Mouse (Mus musculus) CD4-positive, CD25-positive, alpha-beta regulatory T cell, adult 2 months (primary cell): ENCODE measurements at regions not wholly inside any gene's neighbourhood (a gene's known extent, or its start where the extent isn't known, plus 50 kb on each side); places are given as distances from the start of the nearest gene placed in this dataset.
"Not testable (repeated sequence)": the region's sequence is repeated elsewhere in the genome, so short reads cannot be mapped to it uniquely, and the experiment has no call there.

ENCODE experiments used
- DNase-seq: peaks from one replicate; pipeline ENCODE4 v3.0.0-alpha.2; 2012; ENCODE audit warnings: low read depth, low spot score

DNA sequence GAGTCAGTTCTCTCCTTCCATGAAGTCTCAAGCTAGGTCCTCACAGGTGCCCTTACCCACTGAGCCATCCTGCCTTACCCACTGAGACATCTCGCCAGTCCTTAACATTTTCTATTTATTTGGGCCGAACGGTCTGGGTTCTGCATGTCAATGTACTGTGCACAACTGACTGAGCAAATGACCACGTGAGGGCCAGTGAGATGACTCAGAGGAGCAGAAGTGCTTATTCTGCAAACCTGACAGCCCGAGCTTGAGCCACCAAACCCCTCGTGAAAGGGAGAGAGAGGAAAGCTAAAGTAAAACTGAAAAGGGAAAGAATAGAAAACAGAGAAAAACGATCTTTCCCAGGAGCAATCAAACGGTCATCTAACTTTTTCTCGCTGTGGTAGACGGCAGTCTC lies 52.2 kb upstream of the Nmd3 start:
- no peak for DNase-seq

DNA sequence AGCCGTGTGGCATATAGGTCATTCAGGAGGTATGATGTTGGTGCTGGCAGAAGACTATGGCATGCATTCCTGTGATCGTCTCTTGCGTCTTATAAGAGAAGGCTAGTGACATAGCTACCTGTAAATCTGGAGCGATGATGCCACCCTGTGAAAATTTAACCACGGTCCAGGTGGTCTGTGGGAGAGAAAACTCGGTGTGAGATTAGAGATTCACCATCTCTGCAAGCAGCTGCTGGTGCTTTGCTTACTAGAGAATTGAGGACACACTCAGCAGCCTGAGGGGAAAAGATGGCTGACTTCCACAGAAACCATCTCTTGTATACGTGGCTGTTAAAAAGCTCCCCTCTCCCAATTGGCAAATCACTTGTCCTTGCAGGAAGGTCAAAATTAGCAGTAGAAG lies 54.0 kb upstream of the Nmd3 start:
- no peak for DNase-seq

DNA sequence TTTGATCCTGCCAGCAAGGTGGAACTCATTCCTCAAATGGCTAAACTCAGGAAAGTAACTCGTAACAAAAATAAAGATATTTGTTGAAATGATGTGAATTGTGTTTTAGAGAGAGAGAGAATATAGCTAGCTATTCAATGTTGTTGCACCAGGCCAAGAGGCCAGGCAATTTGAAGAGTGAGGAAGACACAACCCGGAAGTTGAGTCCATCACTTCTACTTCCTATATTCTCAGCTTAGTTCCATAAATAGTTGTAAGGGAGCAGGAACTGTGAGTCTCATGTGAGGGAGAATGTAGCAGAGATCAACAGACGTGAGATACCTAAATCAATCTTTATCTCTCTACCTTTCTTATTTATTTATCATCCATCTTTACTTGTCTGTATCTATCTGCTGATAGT lies 54.4 kb upstream of the Nmd3 start:
- no peak for DNase-seq

DNA sequence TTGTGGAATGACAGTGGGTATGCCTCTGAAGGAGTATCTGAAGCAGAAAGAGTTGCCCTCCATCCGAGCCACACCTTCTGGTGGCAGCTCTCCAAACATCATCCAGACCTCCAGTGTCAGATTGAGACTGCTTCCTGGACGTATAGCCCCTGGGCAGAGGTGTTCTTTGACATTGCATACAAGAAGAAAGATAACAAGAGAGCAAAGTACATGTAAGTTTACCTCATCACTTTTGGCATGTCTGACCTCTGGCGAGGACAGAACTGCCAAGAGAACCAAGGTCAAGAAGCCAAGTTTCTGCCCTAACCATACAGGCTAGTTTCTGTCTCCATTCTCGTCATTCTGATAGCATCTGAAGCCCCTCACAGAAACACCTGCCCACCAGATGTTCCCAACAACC lies 57.5 kb upstream of the Nmd3 start:
- DNase-seq = no peak

DNA sequence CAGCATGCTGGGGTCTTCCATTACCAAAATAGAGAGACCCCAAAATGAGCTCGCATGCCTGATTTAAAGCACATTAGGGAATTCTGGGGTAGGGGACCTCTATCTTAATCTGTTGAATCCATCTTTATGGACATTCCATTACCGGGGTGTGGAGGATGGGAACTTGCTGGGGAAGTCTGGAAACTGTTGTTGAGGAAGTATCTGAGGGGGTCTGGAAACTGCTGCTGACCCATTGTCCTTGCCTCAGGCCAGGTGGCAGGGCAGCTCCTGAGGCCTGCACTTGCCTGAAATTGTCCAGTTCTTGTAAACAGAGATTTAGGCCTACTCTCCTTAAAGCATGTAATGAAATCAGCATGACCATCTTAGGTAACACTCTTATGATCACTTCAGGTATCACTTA lies 59.4 kb upstream of the B3galnt1 start:
- DNase-seq = no peak

DNA sequence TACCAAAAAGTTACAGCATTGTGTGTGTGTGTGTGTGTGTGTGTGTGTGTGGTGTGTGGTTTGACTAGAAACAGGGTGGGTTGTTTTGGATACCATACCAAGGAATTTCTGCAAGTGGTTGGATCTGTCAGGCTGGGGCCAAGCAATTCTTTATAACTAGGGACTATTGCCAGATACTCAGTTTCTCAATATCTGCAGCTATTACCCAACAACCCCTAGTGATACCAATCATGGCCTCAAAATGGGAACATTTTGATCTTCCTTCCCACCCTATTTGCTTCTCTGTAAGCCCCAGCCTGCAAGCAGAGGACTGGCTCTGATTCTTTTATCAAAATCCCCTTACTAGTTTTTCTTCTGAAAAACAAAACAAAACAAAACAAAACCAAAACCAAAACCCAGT lies 58.8 kb upstream of the B3galnt1 start:
- DNase-seq = no peak

DNA sequence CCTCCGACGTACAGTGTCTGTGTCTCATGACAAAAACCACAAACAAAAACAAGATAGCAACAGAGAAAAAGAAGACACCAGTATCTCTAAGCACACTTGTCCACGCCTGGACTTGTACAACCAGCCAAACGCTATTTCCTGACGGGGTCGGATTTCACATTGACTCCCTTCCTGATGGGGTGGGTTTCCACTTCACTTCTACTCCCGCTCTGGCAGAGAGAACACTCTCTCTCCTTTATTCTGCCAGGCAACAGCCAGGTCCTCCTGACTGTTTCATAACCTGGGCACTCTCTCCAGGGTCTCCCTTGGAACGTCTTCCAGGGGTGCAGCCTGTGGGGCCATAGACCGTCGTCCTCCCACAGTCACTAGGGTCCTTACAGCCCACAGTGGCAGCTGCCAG lies 56.9 kb upstream of the B3galnt1 start:
- DNase-seq = not testable (repeated sequence)

DNA sequence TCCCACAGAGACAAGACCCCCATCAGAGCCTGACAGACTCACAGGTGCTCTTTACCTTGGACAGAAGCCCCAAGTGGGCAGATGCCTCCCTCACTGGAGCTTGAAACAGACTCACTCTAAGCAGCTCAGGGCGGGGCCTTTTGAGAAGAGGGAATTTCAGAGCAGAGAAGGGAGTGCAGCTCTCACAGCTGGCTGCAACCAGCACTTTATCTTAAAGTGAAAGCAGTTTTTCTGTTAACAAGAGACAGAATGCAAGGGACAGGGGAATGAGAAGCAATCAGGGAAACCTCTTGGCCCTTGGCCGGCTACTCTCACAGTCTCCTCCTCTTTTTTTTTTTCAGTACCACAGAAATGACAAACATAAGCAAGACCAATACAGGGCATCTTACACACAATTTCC lies 56.2 kb upstream of the B3galnt1 start:
- peak; percentile 49 for DNase-seq

DNA sequence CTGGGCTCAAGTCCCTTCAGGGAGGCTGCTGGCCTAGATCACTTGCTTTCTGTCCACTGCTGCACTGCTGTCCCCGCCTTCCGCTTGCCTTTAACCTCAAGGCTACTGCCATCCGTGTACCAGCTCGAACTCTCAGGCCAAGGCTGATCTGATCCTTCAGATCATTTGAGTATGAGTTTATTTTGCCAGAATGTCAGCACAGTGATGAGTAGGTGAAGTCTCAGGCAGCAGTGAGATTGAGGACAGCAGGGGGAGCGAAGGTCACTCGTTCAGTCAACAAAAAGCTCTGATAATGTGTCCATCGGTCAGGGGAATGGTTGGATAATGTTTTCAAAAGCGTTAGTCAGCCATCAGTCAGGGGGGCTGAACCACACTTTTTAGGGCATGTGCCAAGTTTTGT lies 54.6 kb upstream of the B3galnt1 start:
- not testable (repeated sequence) for DNase-seq

DNA sequence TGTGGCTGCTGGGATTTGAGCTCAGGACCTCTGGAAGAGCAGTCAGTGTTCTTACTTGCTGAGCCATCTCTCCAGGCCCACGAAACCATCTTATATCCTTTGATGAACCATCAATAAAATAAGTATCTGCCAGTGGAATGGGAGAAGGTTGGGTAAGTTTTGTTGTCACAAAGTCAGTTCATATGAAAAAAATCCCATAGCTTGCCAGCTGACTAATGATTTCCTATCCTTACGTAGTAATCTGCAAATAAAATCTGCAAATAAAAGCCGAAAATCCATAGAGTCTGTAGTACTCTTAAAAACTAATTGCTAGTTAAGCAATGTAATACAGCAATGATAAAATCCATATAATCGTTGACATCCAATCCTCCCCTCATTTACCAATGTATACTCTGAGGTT lies 50.8 kb upstream of the B3galnt1 start:
- no peak for DNase-seq
